Mouse (Mus musculus) T-helper 2 cell (primary cell): Measurements from ENCODE around the gene Ccdc88c.

ENCODE experiments used
- in situ Hi-C: fragments of 300-600 bp; cut with MboI, MseI; formaldehyde crosslinking; loops from one replicate; pipeline ENCODE4 v1.15.1; 2025; ENCODE audit warnings: high pct_unique_total_duplicates

The Ccdc88c gene

GRCm38 (mm10) chr12:100999061-100999954 lies 29.5 kb downstream of the Ccdc88c start:
- in situ Hi-C loops, result loop anchor here (5.0 to 25.0 kb wide), 2 partner anchors 272 to 1362 kb away; partner anchors contain the start of gene Rps6ka5

GRCm38 (mm10) chr12:100998564-100998962 lies 30.3 kb downstream of the Ccdc88c start:
- in situ Hi-C loops, result loop anchor here (5.0 to 25.0 kb wide), 2 partner anchors 271 to 1361 kb away; partner anchors contain the start of gene Rps6ka5

- in situ Hi-C loops, result loop anchor here (5.0 to 25.0 kb wide), 2 partner anchors 271 to 1361 kb away; partner anchors contain the start of gene Rps6ka5
Measured at GRCm38 (mm10) chr12:100997830-100998563, 30.9 kb downstream of the Ccdc88c start.

- in situ Hi-C loops, result loop anchor here (5.0 to 25.0 kb wide), 2 partner anchors 269 to 1359 kb away; partner anchors contain the start of gene Rps6ka5
Measured at GRCm38 (mm10) chr12:100996378-100996898, 32.4 kb downstream of the Ccdc88c start.

GRCm38 (mm10) chr12:100995607-100996377 lies 33.1 kb downstream of the Ccdc88c start:
- in situ Hi-C loops, result loop anchor here (5.0 to 25.0 kb wide), 2 partner anchors 268 to 1358 kb away; partner anchors contain the start of gene Rps6ka5

GRCm38 (mm10) chr12:100994140-100995015 lies 34.5 kb downstream of the Ccdc88c start:
- in situ Hi-C loops, result loop anchor here (5.0 to 25.0 kb wide), 2 partner anchors 267 to 1357 kb away; partner anchors contain the start of gene Rps6ka5

- in situ Hi-C loops, result loop anchor here (25.0 kb wide), 1 partner anchor 1356 kb away; no protein-coding TSS in a partner anchor
Measured at GRCm38 (mm10) chr12:100993146-100993545, 35.7 kb downstream of the Ccdc88c start.

GRCm38 (mm10) chr12:100992505-100992904 lies 36.4 kb downstream of the Ccdc88c start:
- in situ Hi-C loops, result loop anchor here (25.0 kb wide), 1 partner anchor 1355 kb away; no protein-coding TSS in a partner anchor

- in situ Hi-C loops, result loop anchor here (25.0 kb wide), 1 partner anchor 1354 kb away; no protein-coding TSS in a partner anchor
Measured at GRCm38 (mm10) chr12:100991119-100991518, 37.7 kb downstream of the Ccdc88c start.

GRCm38 (mm10) chr12:100990291-100990690 lies 38.6 kb downstream of the Ccdc88c start:
- in situ Hi-C loops, result loop anchor here (25.0 kb wide), 1 partner anchor 1353 kb away; no protein-coding TSS in a partner anchor

- in situ Hi-C loops, result loop anchor here (25.0 kb wide), 1 partner anchor 1353 kb away; no protein-coding TSS in a partner anchor
Measured at GRCm38 (mm10) chr12:100989780-100990288, 39.0 kb downstream of the Ccdc88c start.

GRCm38 (mm10) chr12:100988324-100989130 lies 40.3 kb downstream of the Ccdc88c start:
- in situ Hi-C loops, result loop anchor here (25.0 kb wide), 1 partner anchor 1351 kb away; no protein-coding TSS in a partner anchor

- in situ Hi-C loops, result loop anchor here (25.0 kb wide), 1 partner anchor 1349 kb away; no protein-coding TSS in a partner anchor
Measured at GRCm38 (mm10) chr12:100986423-100986822, 42.4 kb downstream of the Ccdc88c start.

GRCm38 (mm10) chr12:100985793-100986157 lies 43.1 kb downstream of the Ccdc88c start:
- in situ Hi-C loops, result loop anchor here (25.0 kb wide), 1 partner anchor 1348 kb away; no protein-coding TSS in a partner anchor

GRCm38 (mm10) chr12:100985050-100985792 lies 43.6 kb downstream of the Ccdc88c start:
- in situ Hi-C loops, result loop anchor here (25.0 kb wide), 1 partner anchor 1348 kb away; no protein-coding TSS in a partner anchor

- in situ Hi-C loops, result loop anchor here (25.0 kb wide), 1 partner anchor 1346 kb away; no protein-coding TSS in a partner anchor
Measured at GRCm38 (mm10) chr12:100983565-100983964, 45.3 kb downstream of the Ccdc88c start.

GRCm38 (mm10) chr12:100982217-100982616 lies 46.6 kb downstream of the Ccdc88c start:
- in situ Hi-C loops, result loop anchor here (25.0 kb wide), 1 partner anchor 1345 kb away; no protein-coding TSS in a partner anchor
